17 mouse cellular contexts compared by ENCODE assay signal in genomic region chr2:105661623-105662066, GRCm38 (mm10). TPM values are rescaled to one million over a fixed set of nuclear protein-coding genes. Genes with fewer than 3 reads are reported as not detected.
DNase-seq lines count a peak whose midpoint lies in the region; TF ChIP-seq lines count a peak whose summit lies in the region.
"Had no signal": no experiment of that assay in that cellular context is flagged by ENCODE, and none has a peak within 500 bp of the region (broad histone marks: within the 10 kb centered on the region; RNA-seq: fewer than 3 reads in every experiment).

No protein-coding gene starts in this region.

- no peaks in the 10 kb centered on the region for H3K9me3 ChIP-seq in forebrain, embryonic 10.5 days
- no peaks in the 10 kb centered on the region for H3K9me3 ChIP-seq in limb, embryonic 10.5 days (replicated peaks)
- H3K9me3 ChIP-seq: kidney, embryonic 15.5 days had no signal

- DNase-seq in cerebellum, postnatal 14 days = peak; percentile 77 to 78
- DNase-seq in cerebellum, adult 11-12 months = no peak
- peak; percentile 73 for DNase-seq in Muller cell, postnatal 12 days (ENCODE audit: inconsistent ontology term)
- peak; percentile 53 for DNase-seq in forebrain, embryonic 10.5 days (ENCODE audit: extremely low spot score, low spot score)
- DNase-seq in limb, embryonic 10.5 days (ENCODE audit: low spot score) = peak; percentile 52
- no peak for DNase-seq in ovary, adult 18-20 months (ENCODE audit: low spot score)
- DNase-seq in left cerebral cortex, adult 2 months (ENCODE audit: extremely low spot score in 1 of 2, low spot score in 2 of 2) = no peak
- no peak for DNase-seq in spleen, postnatal 4 days (ENCODE audit: low spot score in 2 of 2)
- DNase-seq: heart, postnatal 14 days; layer of hippocampus, postnatal 36 days; lung, postnatal 36 days; thymus, adult 2 months had no signal

- H3K27ac ChIP-seq in forebrain, embryonic 10.5 days = peak overlapping the region; percentile 76
- H3K27ac ChIP-seq in limb, embryonic 10.5 days = no peak overlapping the region
- no peak overlapping the region for H3K27ac ChIP-seq in left cerebral cortex, adult 2 months
- H3K27ac ChIP-seq: kidney, embryonic 15.5 days; liver, embryonic 14.5 days had no signal

- under 1% methylated on average over 18 of the region's 18 CpGs for WGBS in forebrain, embryonic 10.5 days
- under 1% methylated on average over 18 of the region's 18 CpGs for WGBS in limb, embryonic 10.5 days

- TF ChIP-seq CTCF in left cerebral cortex, adult 2 months (IDR thresholded peaks at IDR 0.05) = no peak

- intact Hi-C loops in left cerebral cortex, adult 2 months (cut with DNase I) = loop anchor here (10.0 kb wide), 1 partner anchor 533 kb away; no protein-coding TSS in a partner anchor

- peaks cover 100% of the 10 kb centered on the region for H3K27me3 ChIP-seq in forebrain, embryonic 10.5 days (ENCODE audit: poor library complexity, severe bottlenecking)
- H3K27me3 ChIP-seq in limb, embryonic 10.5 days (ENCODE audit: low read depth, poor library complexity, severe bottlenecking) = peaks cover 100% of the 10 kb centered on the region

- peaks cover 66% of the 10 kb centered on the region for H3K4me1 ChIP-seq in forebrain, embryonic 10.5 days
- peaks cover 17% of the 10 kb centered on the region for H3K4me1 ChIP-seq in limb, embryonic 10.5 days

- H3K4me3 ChIP-seq in forebrain, embryonic 10.5 days = peak overlapping the region; percentile 47
- no peak overlapping the region for H3K4me3 ChIP-seq in limb, embryonic 10.5 days
- no peak overlapping the region for H3K4me3 ChIP-seq in left cerebral cortex, adult 2 months
- H3K4me3 ChIP-seq: kidney, embryonic 15.5 days had no signal

- H3K36me3 ChIP-seq in forebrain, embryonic 10.5 days (replicated peaks) = no peaks in the 10 kb centered on the region
- H3K36me3 ChIP-seq in limb, embryonic 10.5 days = no peaks in the 10 kb centered on the region
- H3K36me3 ChIP-seq: kidney, embryonic 15.5 days had no signal

RNA-seq across cellular contexts. Expression of gene Pax6, which starts 7.1 kb away (rescaled TPM):
- polyA plus RNA-seq in forebrain, embryonic 10.5 days (2016; fragmentation: Nextera tagmentation; extraction: Ambion mirVana) = 76.8 and 79.6 TPM in 2 replicates
- polyA plus RNA-seq in limb, embryonic 10.5 days (2016; fragmentation: Nextera tagmentation; extraction: Ambion mirVana) = 0.09 and 0.15 TPM in 2 replicates
- total RNA-seq in left cerebral cortex, adult 2 months (2021) = 10 to 100 TPM in 1 of 2 experiments, 1 to 10 TPM in 1; 8.2 to 11.7 TPM
- total RNA-seq: adrenal gland, adult 18-20 months; gastrocnemius, postnatal 4 days; heart, postnatal 14 days; neutrophil, adult 5-6 weeks had no signal

Comparison
In these comparisons a context has a peak if more than half of its experiments do, and no peak if none do; other contexts are left out.
1. DNase-seq: peak in cerebellum, postnatal 14 days (2 of 2), Muller cell, postnatal 12 days (single experiment), forebrain, embryonic 10.5 days (single experiment) and limb, embryonic 10.5 days (single experiment); none in cerebellum, adult 11-12 months (single experiment), ovary, adult 18-20 months (single experiment), left cerebral cortex, adult 2 months (0 of 2) and spleen, postnatal 4 days (0 of 2).
2. RNA of gene Pax6, which starts 7.1 kb away (polyA plus RNA-seq): 76.8 to 79.6 TPM in forebrain, embryonic 10.5 days; 0.09 to 0.15 TPM in limb, embryonic 10.5 days; every median in the first group is over 10 times any median in the second.